Mouse (Mus musculus): ENCODE measurements around the gene Slc17a5. TPM values are rescaled to one million over a fixed set of nuclear protein-coding genes. Genes with fewer than 3 reads are reported as not detected.
"Not testable (repeated sequence)": the region's sequence is repeated elsewhere in the genome, so short reads cannot be mapped to it uniquely, and the experiment has no call there.

Slc17a5 gene
- polyA plus RNA-seq, 1 experiment from 2014 or later, result 8.5 TPM

- DNase-seq (ENCODE audit: low spot score) (peak; percentile 51), ATAC-seq (replicated peaks; ENCODE audit: low FRiP score) (peak; percentile 42; the same call in 1 of the 2 replicates)
- 3% methylated on average over 17 of the region's 20 CpGs for WGBS
- peak within 1 kb of the TSS; percentile 43 for H3K4me3 ChIP-seq (ENCODE audit: low read depth, low read length)
- no peak within 1 kb of the TSS for H3K27ac ChIP-seq (ENCODE audit: low read depth, low read length)
- no peaks in the 10 kb centered on the region for H3K36me3 ChIP-seq (ENCODE audit: control insufficient read depth, insufficient read depth, low read length)
- no peaks in the 10 kb centered on the region for H3K27me3 ChIP-seq (replicated peaks; ENCODE audit: control insufficient read depth, insufficient read depth, low read length)
- peak within 1 kb of the TSS; percentile 50; the same call in 1 of the 2 replicates for H3K9ac ChIP-seq (ENCODE audit: low read depth, low read length)
- H3K4me2 ChIP-seq, result peak within 1 kb of the TSS; percentile 66
- H3K9me3 ChIP-seq (ENCODE audit: control insufficient read depth, low read length), result no peaks in the 10 kb centered on the region
- H3K4me1 ChIP-seq (replicated peaks; ENCODE audit: control insufficient read depth, insufficient read depth, low read length), result no peaks in the 10 kb centered on the region
Observed at GRCm38 (mm10) chr9:78488890-78489420, 98.9 kb downstream of the Slc17a5 start, which contains the start of gene Eef1a1. Gene Eef1a1 (minus strand): TSS chr9:78489151.

GRCm38 (mm10) chr9:78488021-78488420 lies 99.8 kb downstream of the Slc17a5 start:
- not testable (repeated sequence) for H3K9ac ChIP-seq (ENCODE audit: low read depth, low read length); H3K4me1 ChIP-seq (replicated peaks; ENCODE audit: control insufficient read depth, insufficient read depth, low read length); H3K27ac ChIP-seq (ENCODE audit: low read depth, low read length); H3K27me3 ChIP-seq (replicated peaks; ENCODE audit: control insufficient read depth, insufficient read depth, low read length); H3K9me3 ChIP-seq (ENCODE audit: control insufficient read depth, low read length); ATAC-seq (replicated peaks; ENCODE audit: low FRiP score); DNase-seq (ENCODE audit: low spot score); H3K4me2 ChIP-seq; H3K36me3 ChIP-seq (ENCODE audit: control insufficient read depth, insufficient read depth, low read length); H3K4me3 ChIP-seq (ENCODE audit: low read depth, low read length)
- 85% methylated on average over 5 of the region's 5 CpGs for WGBS

Other genes starting within 250 kb of the Slc17a5 start
- gene Gsta2, start 232.3 kb downstream of the Slc17a5 start, polyA plus RNA-seq (2014; fragmentation: Nextera tagmentation; extraction: Ambion mirVana), result not detected in 2 replicates
- gene Dppa5a, start 219.9 kb downstream of the Slc17a5 start, polyA plus RNA-seq (2014; fragmentation: Nextera tagmentation; extraction: Ambion mirVana), result 0.64 TPM in 1 of 2 replicates, not detected in the other
- gene Ooep, start 209.3 kb downstream of the Slc17a5 start, polyA plus RNA-seq (2014; fragmentation: Nextera tagmentation; extraction: Ambion mirVana), result 0.12 and 0.16 TPM in 2 replicates
- 0.19 and 0.21 TPM in 2 replicates for gene Ddx43, start 192.3 kb downstream of the Slc17a5 start, polyA plus RNA-seq (2014; fragmentation: Nextera tagmentation; extraction: Ambion mirVana)
- gene Cgas, start 144.8 kb downstream of the Slc17a5 start, polyA plus RNA-seq (2014; fragmentation: Nextera tagmentation; extraction: Ambion mirVana), result 0.85 and 1.3 TPM in 2 replicates
- 43.0 and 44.4 TPM in 2 replicates for gene Mto1, start 139.8 kb downstream of the Slc17a5 start, polyA plus RNA-seq (2014; fragmentation: Nextera tagmentation; extraction: Ambion mirVana)
- gene Gm17324, start 139.3 kb downstream of the Slc17a5 start, polyA plus RNA-seq (2014; fragmentation: Nextera tagmentation; extraction: Ambion mirVana), result 0.96 and 1.2 TPM in 2 replicates
- 4,536 and 4,551 TPM in 2 replicates for gene Eef1a1, start 98.9 kb downstream of the Slc17a5 start, polyA plus RNA-seq (2014; fragmentation: Nextera tagmentation; extraction: Ambion mirVana)
- gene Cd109, start 27.5 kb upstream of the Slc17a5 start, polyA plus RNA-seq (2014; fragmentation: Nextera tagmentation; extraction: Ambion mirVana), result 0.82 and 1.2 TPM in 2 replicates